Mouse (Mus musculus): ENCODE measurements around the gene Pde4dip.
A peak's percentile ranks its signal among the peaks of the same experiment; 100 is the strongest.

Pde4dip gene

DNA sequence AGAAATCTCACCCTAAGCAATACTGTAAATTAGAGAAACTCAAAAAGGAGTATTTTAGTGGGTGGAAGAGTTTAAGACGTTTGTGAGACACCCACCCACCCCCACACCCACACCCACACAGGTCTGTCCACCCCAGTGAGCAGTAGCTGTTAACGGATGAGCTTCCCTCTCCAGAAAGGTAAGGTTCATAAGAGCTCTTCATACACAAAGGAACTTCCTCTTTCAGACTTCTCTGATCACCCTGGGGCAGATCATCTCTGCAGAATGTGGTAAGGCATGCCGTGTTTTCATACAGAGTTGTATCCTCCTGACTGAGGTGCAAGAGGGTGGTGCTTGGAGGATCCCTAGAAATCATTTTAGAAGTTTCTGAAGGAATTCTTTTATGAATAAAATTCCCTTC lies 88.5 kb downstream of the Pde4dip start:
- DNase-seq, result no peak

- no peak for DNase-seq
Observed at GRCm38 (mm10) chr3:97799267-97799666, 89.2 kb downstream of the Pde4dip start.

- DNase-seq, result no peak
Observed at GRCm38 (mm10) chr3:97797371-97797770, 91.1 kb downstream of the Pde4dip start.

GRCm38 (mm10) chr3:97793995-97794394 lies 94.5 kb downstream of the Pde4dip start:
- DNase-seq, result peak; percentile 4

DNA sequence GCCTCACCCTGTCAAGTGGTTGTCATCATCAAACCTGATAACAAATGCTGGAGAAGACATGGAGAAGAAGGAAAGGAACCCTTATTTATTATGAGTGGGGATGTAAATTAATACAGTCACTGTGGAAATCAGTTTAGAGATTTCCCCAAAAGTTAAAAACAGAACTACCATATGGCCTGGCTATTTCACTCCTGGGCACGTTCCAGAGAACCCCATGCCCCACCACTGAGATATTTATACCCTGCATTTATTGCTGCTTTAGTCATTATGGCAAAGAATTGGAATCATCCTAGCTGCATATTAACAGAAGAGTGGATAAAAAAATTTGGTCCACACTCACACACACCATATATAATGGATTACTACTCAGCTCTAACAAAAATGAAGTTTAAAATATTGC lies 98.4 kb downstream of the Pde4dip start:
- no peak for DNase-seq

- DNase-seq, result no peak
Observed at GRCm38 (mm10) chr3:97789317-97789716, 99.2 kb downstream of the Pde4dip start.

GRCm38 (mm10) chr3:97776195-97776594 lies 112.3 kb downstream of the Pde4dip start:
- DNase-seq, result peak; percentile 16

GRCm38 (mm10) chr3:97775742-97776141 lies 112.8 kb downstream of the Pde4dip start:
- DNase-seq, result no peak

DNA sequence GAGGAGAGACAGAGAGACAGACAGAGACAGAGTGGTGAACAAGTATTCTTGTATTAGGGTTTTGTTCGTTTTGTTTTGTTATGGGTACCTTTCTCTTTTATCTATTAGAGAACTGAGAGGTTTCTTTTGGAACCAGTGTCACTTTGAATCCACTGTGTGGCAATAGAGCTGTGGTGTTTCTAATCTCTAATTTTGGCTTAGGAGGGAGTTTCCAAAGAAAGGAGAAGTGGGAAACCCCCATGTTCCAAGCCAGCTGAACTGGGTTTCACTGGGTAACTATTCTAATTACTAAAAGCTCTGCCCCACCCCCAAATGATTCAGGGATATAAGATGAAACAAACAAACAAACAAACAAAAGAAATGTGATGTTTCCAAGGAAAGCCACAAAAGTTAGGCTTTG lies 113.6 kb downstream of the Pde4dip start:
- DNase-seq, result peak; percentile 14

- DNase-seq, result peak; percentile 95
Observed at GRCm38 (mm10) chr3:97767771-97768762, 120.4 kb downstream of the Pde4dip start.

- no peak for DNase-seq
Observed at GRCm38 (mm10) chr3:97767041-97767770, 121.3 kb downstream of the Pde4dip start.

DNA sequence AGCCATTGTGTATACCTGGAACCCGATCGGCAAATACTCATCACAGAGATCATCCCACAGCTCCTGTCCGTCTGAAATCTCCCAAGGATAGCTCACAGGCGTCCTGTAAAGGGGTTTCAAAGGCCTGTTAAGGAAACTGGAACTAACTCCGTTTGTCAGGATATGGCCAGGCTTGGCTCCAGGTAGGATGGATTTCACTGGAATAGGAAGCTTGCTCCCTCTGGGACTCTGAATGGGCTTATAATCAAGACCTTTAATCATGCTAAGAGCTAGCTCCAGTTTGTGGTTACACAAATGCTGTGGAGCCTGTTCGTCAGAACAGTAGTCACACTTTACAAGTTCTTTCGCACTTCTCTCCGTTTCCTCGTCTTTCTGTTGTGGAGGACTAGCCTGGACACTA lies 122.0 kb downstream of the Pde4dip start:
- DNase-seq, result no peak

DNA sequence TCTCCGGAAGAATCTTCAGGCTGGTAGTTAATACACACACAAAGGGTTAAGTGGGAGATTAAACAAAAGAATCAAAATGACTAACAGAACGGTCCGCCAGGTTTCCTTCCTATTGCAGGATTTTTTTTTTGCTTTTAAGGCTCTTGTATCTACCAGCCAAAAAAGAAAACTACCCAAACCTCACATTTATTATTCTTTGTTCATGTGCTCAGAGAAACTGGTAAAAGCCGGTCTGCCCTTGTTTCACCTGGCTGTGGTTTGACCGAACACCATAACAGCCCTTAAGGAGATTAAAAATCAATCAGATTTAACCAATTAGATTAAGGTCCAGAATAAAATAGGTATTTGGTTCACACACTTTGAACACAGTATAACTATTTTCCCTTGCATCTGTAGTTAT lies 124.4 kb downstream of the Pde4dip start:
- DNase-seq, result no peak

- DNase-seq, result no peak
Observed at GRCm38 (mm10) chr3:97761951-97762350, 126.6 kb downstream of the Pde4dip start.

GRCm38 (mm10) chr3:97761168-97761567 lies 127.3 kb downstream of the Pde4dip start:
- DNase-seq, result no peak

- no peak for DNase-seq
Observed at GRCm38 (mm10) chr3:97759846-97760245, 128.7 kb downstream of the Pde4dip start.

GRCm38 (mm10) chr3:97757501-97757900 lies 131.0 kb downstream of the Pde4dip start:
- DNase-seq, result no peak

GRCm38 (mm10) chr3:97756283-97757074 lies 132.0 kb downstream of the Pde4dip start:
- no peak for DNase-seq

- no peak for DNase-seq
Observed at GRCm38 (mm10) chr3:97755411-97755810, 133.1 kb downstream of the Pde4dip start.

DNA sequence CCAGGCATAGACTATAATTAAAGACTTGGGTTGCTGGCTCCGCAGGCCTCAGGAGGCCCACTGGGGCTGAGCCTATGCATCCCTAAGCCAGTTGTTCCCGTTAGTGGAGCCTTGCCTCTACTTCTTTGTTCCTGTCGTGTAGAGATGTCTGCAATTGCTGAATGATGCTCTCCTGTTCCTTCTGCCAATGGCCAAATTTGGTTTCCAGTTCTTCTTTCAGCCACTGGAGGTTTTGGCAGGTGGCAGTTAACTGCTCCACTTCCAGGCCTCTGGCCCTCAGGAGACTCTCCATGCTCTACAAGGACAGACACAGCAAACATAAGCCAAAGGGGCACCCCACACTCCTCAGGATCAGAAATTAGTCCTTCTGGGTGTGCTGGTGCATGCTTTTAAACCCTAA lies 135.6 kb downstream of the Pde4dip start:
- no peak for DNase-seq

DNA sequence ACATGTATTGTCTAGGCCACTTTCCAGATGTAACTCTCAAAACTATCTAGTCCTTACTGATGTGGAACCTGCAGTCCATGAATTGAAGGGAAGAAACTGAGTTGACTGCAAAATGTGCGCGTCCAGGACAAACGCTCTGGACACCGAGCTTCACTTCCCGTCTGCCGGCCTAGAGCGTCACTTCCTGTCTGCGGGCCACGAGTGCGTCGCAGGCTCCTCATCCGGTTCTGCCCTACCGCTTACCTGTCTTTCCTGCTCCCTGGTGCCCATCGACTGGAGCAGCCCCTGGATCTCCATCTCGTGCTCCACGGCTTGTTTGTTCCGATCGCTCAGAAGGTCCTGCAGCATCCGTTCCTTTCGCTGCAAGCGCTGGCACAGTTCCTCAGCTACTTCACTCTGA lies 136.9 kb downstream of the Pde4dip start:
- DNase-seq, result no peak

DNA sequence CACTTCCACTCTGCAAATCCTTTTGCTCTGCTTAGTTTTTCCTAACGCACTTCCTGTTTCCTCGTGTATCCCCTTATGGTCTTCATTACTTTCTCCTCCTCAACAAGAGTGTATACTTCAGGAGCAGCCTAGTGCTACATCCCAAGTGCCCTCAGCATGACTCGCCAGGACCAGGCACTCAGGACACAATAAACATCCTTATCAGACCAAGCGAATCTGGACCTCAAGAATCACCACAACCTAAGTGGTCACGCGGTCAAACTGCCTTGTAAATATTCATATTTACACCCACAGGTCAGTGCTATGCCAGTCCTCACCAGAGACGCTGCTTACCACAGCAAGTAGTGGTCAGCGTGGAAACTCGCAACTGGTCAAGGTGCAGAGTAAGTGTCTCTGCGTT lies 139.7 kb downstream of the Pde4dip start:
- peak; percentile 59 for DNase-seq

DNA sequence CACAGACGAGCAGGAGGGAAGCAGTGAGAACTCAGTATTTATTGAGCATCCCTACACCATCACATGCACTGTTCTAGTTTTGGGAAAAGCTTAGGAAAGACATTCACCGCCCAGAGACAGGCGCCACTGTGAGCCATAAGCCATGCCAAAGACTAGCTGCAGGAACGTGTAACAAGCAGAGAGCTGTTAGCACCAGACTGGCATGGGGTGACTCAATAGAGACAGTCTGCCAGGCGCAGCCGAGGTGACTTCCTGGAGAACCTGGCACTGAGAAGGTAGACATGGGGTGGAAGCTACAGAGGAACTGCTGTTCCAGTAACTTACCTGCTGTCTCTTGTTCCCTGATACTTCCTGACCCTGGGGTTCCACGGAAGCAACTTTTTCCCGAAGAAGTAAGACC lies 145.7 kb downstream of the Pde4dip start:
- DNase-seq, result no peak

Measured in lung, postnatal 36 days (tissue).